Mouse (Mus musculus): ENCODE results near the gene Cox6b1.

Cox6b1 gene

GRCm38 (mm10) chr7:30586455-30587020, 39.4 kb downstream of the Cox6b1 start:
- DNase-seq (ENCODE audit: low spot score in 2 of 2) = no peak

GRCm38 (mm10) chr7:30585170-30585569, 40.8 kb downstream of the Cox6b1 start:
- no peak for DNase-seq (ENCODE audit: low spot score in 2 of 2)

- no peak for DNase-seq (ENCODE audit: low spot score in 2 of 2)
Measured at GRCm38 (mm10) chr7:30584339-30584738, 41.6 kb downstream of the Cox6b1 start.

- DNase-seq (ENCODE audit: low spot score in 2 of 2) = no peak
Measured at GRCm38 (mm10) chr7:30581547-30581946, 44.4 kb downstream of the Cox6b1 start.

GRCm38 (mm10) chr7:30579950-30580349, 46.0 kb downstream of the Cox6b1 start:
- no peak for DNase-seq (ENCODE audit: low spot score in 2 of 2)

- peak in 1 of 2 experiments; percentile 49 for DNase-seq (ENCODE audit: low spot score in 2 of 2)
Measured at GRCm38 (mm10) chr7:30572969-30573368, 53.0 kb downstream of the Cox6b1 start.

- no peak for DNase-seq (ENCODE audit: low spot score in 2 of 2)
Measured at GRCm38 (mm10) chr7:30572389-30572788, 53.6 kb downstream of the Cox6b1 start.

- no peak for DNase-seq (ENCODE audit: low spot score in 2 of 2)
Measured at GRCm38 (mm10) chr7:30567555-30567954, 58.4 kb downstream of the Cox6b1 start.

Measured in spleen, postnatal 14 days (tissue).